Mouse (Mus musculus): ENCODE measurements around the gene Zfp422. TPM values are rescaled to one million over a fixed set of nuclear protein-coding genes. Genes with fewer than 3 reads are reported as not detected.
"Not testable (repeated sequence)": the region's sequence is repeated elsewhere in the genome, so short reads cannot be mapped to it uniquely, and the experiment has no call there.

The Zfp422 gene
- total RNA-seq, 2 experiments from 2014 or later, result 6.2 to 7.1 TPM

DNA sequence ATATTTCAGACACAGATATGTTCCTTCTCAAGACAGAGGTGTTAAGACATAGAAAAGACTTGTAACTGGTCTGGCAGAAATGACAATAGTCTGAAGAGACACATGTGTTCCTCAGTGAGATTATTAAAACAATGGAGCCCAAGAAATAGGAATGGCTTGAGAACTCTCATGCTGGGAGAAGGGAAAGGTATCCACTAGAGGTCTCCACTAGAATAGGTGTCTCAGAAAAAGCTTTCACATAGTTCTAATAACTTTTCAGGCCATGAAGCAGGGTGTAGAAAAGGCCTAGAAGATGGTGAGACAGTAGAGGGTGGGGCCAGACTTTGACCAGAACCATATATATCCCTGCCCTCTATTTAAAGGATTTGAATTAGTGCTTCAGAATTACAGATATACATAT lies 10.7 kb downstream of the Zfp422 start:
- no peak for DNase-seq
- intact Hi-C loops (cut with DNase I), result no loop called here

DNA sequence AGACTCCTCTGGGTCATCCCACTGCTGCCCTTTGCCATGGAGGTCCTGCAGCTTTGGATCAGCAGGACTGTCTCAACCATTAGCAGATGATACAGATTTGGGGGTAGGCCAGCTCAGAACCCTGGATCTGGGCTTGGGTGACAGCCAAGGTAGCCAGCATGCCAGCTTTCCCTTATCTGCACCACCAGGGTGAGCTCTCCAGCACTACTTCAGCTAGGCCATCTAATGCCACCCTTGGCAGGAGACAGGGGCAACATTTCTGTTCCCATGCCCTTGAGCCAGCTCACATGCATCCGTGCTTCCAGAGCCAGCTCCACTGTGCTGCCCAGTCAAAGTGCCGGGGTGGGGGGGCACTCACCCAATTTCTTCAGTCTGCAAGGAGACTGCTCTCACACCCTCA lies 13.1 kb downstream of the Zfp422 start:
- DNase-seq, result no peak
- intact Hi-C loops (cut with DNase I), result no loop called here

DNA sequence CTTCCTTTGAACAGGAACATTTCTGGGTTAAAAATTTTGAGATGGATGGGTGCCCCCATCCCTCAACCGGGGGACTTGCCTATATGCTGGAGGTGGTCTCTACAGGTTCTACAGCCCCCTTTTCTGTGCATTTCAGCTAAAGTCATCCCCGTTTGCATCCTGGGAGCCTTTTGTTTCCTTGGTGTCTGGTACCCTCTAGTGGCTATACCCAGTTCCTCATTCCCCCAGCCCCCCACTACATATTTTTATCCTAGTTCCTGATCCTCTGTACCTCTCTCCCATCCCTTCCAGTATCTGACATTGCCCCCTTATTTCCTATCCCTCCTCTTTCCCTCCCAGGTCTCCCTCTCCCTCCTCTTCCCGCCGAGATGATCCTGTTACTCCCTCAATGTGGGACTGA lies 21.6 kb downstream of the Zfp422 start:
- intact Hi-C loops (cut with DNase I), result no loop called here
- DNase-seq, result no peak

DNA sequence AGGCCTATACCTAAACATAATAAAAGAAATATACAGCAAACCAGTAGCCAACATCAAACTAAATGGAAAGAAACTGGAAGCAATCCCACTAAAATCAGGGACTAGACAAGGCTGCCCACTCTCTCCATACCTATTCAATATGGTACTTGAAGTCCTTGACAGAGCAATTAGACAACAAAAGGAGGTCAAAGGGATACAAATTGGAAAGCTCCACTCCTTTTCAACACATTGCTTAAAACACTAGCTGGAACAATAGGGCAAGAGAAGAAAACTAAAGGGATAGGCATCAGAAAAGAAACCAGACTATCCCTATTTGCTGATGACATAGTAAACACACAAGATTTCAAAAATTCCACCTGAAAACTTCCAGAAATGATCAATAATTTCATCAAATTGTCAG lies 27.8 kb downstream of the Zfp422 start:
- intact Hi-C loops (cut with DNase I); DNase-seq: not testable (repeated sequence)

DNA sequence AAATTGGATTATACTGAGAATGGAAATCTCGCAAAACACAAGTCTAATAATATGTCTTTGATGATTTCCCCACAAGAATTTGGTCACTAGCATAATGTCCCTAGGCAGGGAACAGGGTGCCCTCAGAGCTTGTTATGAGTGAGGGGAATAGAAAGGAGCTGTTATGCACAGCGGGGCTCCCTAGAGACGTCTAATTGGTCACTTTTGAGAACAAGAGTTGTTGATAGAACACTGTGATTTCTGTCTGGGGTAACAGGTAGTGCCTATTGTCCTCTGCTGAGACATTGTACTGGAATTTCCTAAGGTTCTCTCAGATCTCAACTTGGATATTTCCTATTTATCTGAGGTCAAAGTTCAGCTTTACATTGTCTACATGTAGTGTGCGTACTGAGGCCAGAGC lies 44.7 kb downstream of the Zfp422 start, which contains the start of gene Olfr215:
Olfr215 (minus strand) TSS at position 101 of the 400 bp plus-strand sequence.
- DNase-seq, result no peak
- intact Hi-C loops (cut with DNase I), result no loop called here

Small RNA genes within 50 kb of the gene (microRNA-seq; reads per million reads assigned to microRNA genes)
- 0 to 0.72 reads per million in 2 experiments for gene Mir7043

Other genes starting within 250 kb of the Zfp422 start
- under 1 TPM; 0.64 to 0.66 TPM for gene Alox5, start 167.8 kb downstream of the Zfp422 start, total RNA-seq (2021)
- not detected for gene Olfr211, start 139.9 kb downstream of the Zfp422 start, total RNA-seq (2021)
- not detected for gene Olfr212, start 122.5 kb downstream of the Zfp422 start, total RNA-seq (2021)
- gene Olfr213, start 90.5 kb downstream of the Zfp422 start, total RNA-seq (2021), result not detected
- 1 to 10 TPM in 1 of 2 experiments, under 1 TPM in 1; 0.79 to 1.3 TPM for gene Gm5580, start 77.9 kb downstream of the Zfp422 start, total RNA-seq (2021)
- gene Olfr214, start 74.8 kb downstream of the Zfp422 start, total RNA-seq (2021), result not detected
- not detected for gene Olfr215, start 44.8 kb downstream of the Zfp422 start, total RNA-seq (2021)
- 10 to 100 TPM; 10.2 to 13.3 TPM for gene Depp1, start 21.6 kb upstream of the Zfp422 start, total RNA-seq (2021)
- 1 to 10 TPM; 1.6 to 2.0 TPM for gene Rassf4, start 45.0 kb upstream of the Zfp422 start, total RNA-seq (2021)
- gene Tmem72, start 87.9 kb upstream of the Zfp422 start, total RNA-seq (2021), result under 1 TPM; 0.02 to 0.03 TPM

Data from gastrocnemius, postnatal 36 days (tissue).